Mouse (Mus musculus): ENCODE measurements around the gene Fry.

DNA sequence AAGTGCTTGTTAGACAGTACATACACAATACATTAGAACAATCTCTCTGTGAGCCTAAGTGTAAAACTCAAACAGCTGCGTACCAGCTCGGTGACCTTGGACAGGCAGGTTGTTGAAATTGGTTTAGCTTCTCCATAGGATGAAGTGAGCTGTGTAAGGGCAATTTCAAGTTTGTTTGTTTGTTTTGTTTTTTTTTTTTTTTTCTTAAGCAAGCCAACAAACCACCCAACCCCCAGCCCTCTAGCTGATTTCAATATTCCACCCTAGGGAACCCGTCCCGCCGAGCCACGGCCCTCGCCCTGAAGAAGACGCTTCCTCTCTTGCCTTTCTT is 356 bp upstream of the Fry start:
- TF ChIP-seq CTCF (IDR thresholded peaks at IDR 0.05; ENCODE audit: low read depth, low read length) (no peak), POLR2A (IDR thresholded peaks at IDR 0.05; ENCODE audit: borderline replicate concordance, low read depth, low read length) (no peak)

Data from bone marrow macrophage, adult 2 months (primary cell).